Mouse (Mus musculus) limb, embryonic 15.5 days (tissue): Measurements from ENCODE around the gene Gfi1. TPM values are rescaled to one million over a fixed set of nuclear protein-coding genes. Genes with fewer than 3 reads are reported as not detected.
A peak's percentile ranks its signal among the peaks of the same experiment; 100 is the strongest.

Experiments used
- ATAC-seq: fragments of 200-750 bp; cut with Nextera tagmentation; 2 replicates; pipeline ENCODE4 v1.8.0; 2017; ENCODE audit warnings: low read depth, moderate TSS enrichment; ENCODE audit not compliant: insufficient number of reproducible peaks, low FRiP score, low TSS enrichment
- H3K27ac ChIP-seq: fragments of 300-500 bp; sonication (generic); 2 replicates; pipeline ENCODE4 v1.5.1; 2015; ENCODE audit warnings: moderate library complexity, mild to moderate bottlenecking, inconsistent platforms
- H3K27me3 ChIP-seq: fragments of 300-500 bp; sonication (generic); 2 replicates; pipeline ENCODE4 v1.6.1; 2015; ENCODE audit warnings: inconsistent platforms
- H3K36me3 ChIP-seq: fragments of 300-500 bp; sonication (generic); 2 replicates; pipeline ENCODE4 v1.6.1; 2015; ENCODE audit warnings: inconsistent platforms
- H3K4me1 ChIP-seq: fragments of 300-500 bp; sonication (generic); 2 replicates; pipeline ENCODE4 v1.6.1; 2015; ENCODE audit warnings: inconsistent platforms
- H3K4me2 ChIP-seq: fragments of 300-500 bp; sonication (generic); 2 replicates; pipeline ENCODE4 v1.6.1; 2015; ENCODE audit warnings: mild to moderate bottlenecking, inconsistent platforms
- H3K4me3 ChIP-seq: fragments of 300-500 bp; sonication (generic); 2 replicates; pipeline ENCODE4 v1.5.1; 2015; ENCODE audit warnings: mild to moderate bottlenecking, inconsistent platforms
- H3K9ac ChIP-seq: fragments of 300-500 bp; sonication (generic); 2 replicates; pipeline ENCODE4 v1.6.1; 2015; ENCODE audit warnings: inconsistent platforms
- H3K9me3 ChIP-seq: fragments of 300-500 bp; sonication (generic); 2 replicates; pipeline ENCODE4 v1.6.1; 2016; ENCODE audit warnings: inconsistent platforms
- WGBS: fragments of 180-500 bp; shearing (Covaris S2); methylation state at CpG from one replicate; pipeline ENCODE4 v1.1.7; 2015; 5-methylcytosine and 5-hydroxymethylcytosine counted together
- polyA plus RNA-seq: library from polyadenylated mRNA; unstranded; fragments of >200 nt; fragmentation: Nextera tagmentation; extraction: Ambion mirVana; gene quantifications from 2 replicates; pipeline ENCODE4 v1.2.1, GENCODE M21; 2015

Gfi1 gene
- polyA plus RNA-seq, 1 experiment from 2014 or later, result 0.97 TPM

- Histone ChIP-seq H3K27me3 (no peaks in the 10 kb centered on the region), H3K9me3 (no peaks in the 10 kb centered on the region), H3K4me2 (no peak overlapping the region), H3K27ac (no peak overlapping the region), H3K4me3 (no peak overlapping the region), H3K36me3 (no peaks in the 10 kb centered on the region), H3K9ac (no peak overlapping the region), H3K4me1 (no peaks in the 10 kb centered on the region)
- WGBS, result 77% methylated on average over 8 of the region's 8 CpGs
- no peak for ATAC-seq
Observed at GRCm38 (mm10) chr5:107698888-107699287, 26.9 kb downstream of the Gfi1 start.

DNA sequence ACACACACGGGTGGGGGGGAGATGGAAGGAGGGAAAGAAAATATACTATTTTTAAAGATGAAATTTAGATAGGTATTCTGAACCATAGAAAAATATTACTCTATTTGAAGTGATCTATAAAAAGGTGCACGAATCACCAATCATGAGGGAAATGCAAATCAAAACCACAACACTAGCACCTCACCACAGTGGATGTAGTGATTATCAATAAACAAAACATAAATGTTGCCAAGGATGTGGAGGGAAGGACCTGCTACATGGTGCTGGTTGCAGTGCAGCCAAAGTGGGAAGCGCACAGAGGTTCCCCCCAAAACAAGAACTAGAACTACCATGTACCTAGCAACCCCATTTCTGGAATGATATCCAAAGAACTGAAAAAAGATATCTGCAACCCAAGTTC lies 30.8 kb downstream of the Gfi1 start:
- no peaks in the 10 kb centered on the region; the same call in 1 of the 2 replicates for H3K27me3 ChIP-seq
- no peak overlapping the region for H3K9ac ChIP-seq
- 80% methylated on average over 3 of the region's 3 CpGs for WGBS
- no peak overlapping the region for H3K27ac ChIP-seq
- no peak overlapping the region for H3K4me3 ChIP-seq
- H3K9me3 ChIP-seq, result no peaks in the 10 kb centered on the region
- H3K4me2 ChIP-seq, result no peak overlapping the region
- no peaks in the 10 kb centered on the region for H3K4me1 ChIP-seq
- no peak for ATAC-seq
- no peaks in the 10 kb centered on the region for H3K36me3 ChIP-seq

- peak overlapping the region; percentile 75 for H3K4me2 ChIP-seq
- no peaks in the 10 kb centered on the region for H3K9me3 ChIP-seq
- ATAC-seq, result 0 out of 2 replicates have a peak, but pooled peaks have one; percentile 20
- H3K27me3 ChIP-seq, result peaks cover 5% of the 10 kb centered on the region; the same call in 1 of the 2 replicates
- no peak overlapping the region for H3K9ac ChIP-seq
- peaks cover 8% of the 10 kb centered on the region for H3K4me1 ChIP-seq
- WGBS, result 23% methylated on average over 9 of the region's 9 CpGs
- H3K36me3 ChIP-seq, result no peaks in the 10 kb centered on the region
- no peak overlapping the region for H3K27ac ChIP-seq
- H3K4me3 ChIP-seq, result peak overlapping the region; percentile 52
Observed at GRCm38 (mm10) chr5:107688499-107688866, 37.4 kb downstream of the Gfi1 start.

GRCm38 (mm10) chr5:107687592-107688498 lies 38.0 kb downstream of the Gfi1 start:
- peak; percentile 85 for ATAC-seq
- Histone ChIP-seq H3K4me2 (peak overlapping the region; percentile 75), H3K27ac (peak overlapping the region; percentile 39), H3K9me3 (no peaks in the 10 kb centered on the region), H3K27me3 (peaks cover 5% of the 10 kb centered on the region; the same call in 1 of the 2 replicates), H3K4me1 (peaks cover 8% of the 10 kb centered on the region), H3K36me3 (no peaks in the 10 kb centered on the region), H3K9ac (peak overlapping the region; percentile 33; the same call in 1 of the 2 replicates), H3K4me3 (peak overlapping the region; percentile 52)
- 13% methylated on average over 46 of the region's 46 CpGs for WGBS

DNA sequence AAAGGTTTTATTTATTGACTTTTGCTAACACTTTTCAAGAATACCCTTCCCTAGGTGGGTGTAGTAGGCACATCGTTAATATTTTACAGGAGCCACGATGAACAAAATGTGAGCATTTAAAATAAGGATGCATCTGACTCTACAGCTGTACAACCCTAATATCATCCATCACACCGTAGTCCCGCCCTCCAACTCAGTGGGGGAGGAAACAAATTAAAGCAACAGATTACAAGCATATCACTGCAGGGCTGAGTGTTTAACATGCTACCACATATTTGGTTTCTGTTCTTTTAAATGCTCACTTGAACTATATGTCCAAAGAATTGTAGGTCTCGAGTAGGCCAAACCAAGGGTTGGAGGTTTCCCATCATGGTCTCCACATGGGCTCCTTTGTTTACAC lies 38.7 kb downstream of the Gfi1 start:
- ATAC-seq, result no peak
- H3K4me3 ChIP-seq, result no peak overlapping the region
- no peaks in the 10 kb centered on the region for H3K9me3 ChIP-seq
- no peak overlapping the region for H3K9ac ChIP-seq
- H3K4me2 ChIP-seq, result no peak overlapping the region
- 90% methylated on average over 5 of the region's 5 CpGs for WGBS
- H3K4me1 ChIP-seq, result peaks cover 8% of the 10 kb centered on the region
- H3K36me3 ChIP-seq, result no peaks in the 10 kb centered on the region
- peaks cover 5% of the 10 kb centered on the region; the same call in 1 of the 2 replicates for H3K27me3 ChIP-seq
- H3K27ac ChIP-seq, result no peak overlapping the region

DNA sequence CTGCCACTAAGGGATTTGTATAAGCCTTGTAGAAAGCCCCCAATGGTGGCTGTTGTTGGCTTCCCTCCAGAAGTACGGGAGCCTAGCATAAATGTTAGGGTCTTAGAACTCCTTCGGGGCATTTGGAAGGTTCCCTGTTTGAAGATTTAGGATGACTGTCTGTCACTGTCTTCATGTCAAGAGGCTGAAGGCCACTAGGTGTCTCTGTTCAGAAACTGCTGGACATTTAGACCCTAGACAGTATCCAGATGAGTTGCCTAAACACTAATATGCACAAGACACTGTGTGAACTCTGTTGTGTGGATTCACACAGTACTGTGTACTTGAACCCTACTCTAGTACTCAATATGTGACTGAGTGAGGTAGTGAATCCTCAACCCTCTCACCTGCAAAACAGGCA lies 41.5 kb downstream of the Gfi1 start:
- peaks cover 3% of the 10 kb centered on the region; the same call in 1 of the 2 replicates for H3K27me3 ChIP-seq
- ATAC-seq, result no peak
- no peak overlapping the region for H3K9ac ChIP-seq
- no peak overlapping the region for H3K4me3 ChIP-seq
- no peaks in the 10 kb centered on the region for H3K36me3 ChIP-seq
- H3K9me3 ChIP-seq, result no peaks in the 10 kb centered on the region
- no peak overlapping the region for H3K27ac ChIP-seq
- 74% methylated on average over 2 of the region's 2 CpGs for WGBS
- H3K4me2 ChIP-seq, result no peak overlapping the region
- peaks cover 8% of the 10 kb centered on the region for H3K4me1 ChIP-seq

GRCm38 (mm10) chr5:107681300-107681699 lies 44.5 kb downstream of the Gfi1 start:
- 76% methylated on average over 5 of the region's 5 CpGs for WGBS
- no peak overlapping the region for H3K4me2 ChIP-seq
- H3K36me3 ChIP-seq, result no peaks in the 10 kb centered on the region
- no peaks in the 10 kb centered on the region for H3K9me3 ChIP-seq
- no peaks in the 10 kb centered on the region for H3K27me3 ChIP-seq
- no peaks in the 10 kb centered on the region for H3K4me1 ChIP-seq
- H3K4me3 ChIP-seq, result no peak overlapping the region
- H3K27ac ChIP-seq, result no peak overlapping the region
- H3K9ac ChIP-seq, result no peak overlapping the region
- ATAC-seq, result no peak

- ATAC-seq, result no peak
- Histone ChIP-seq H3K27ac (no peak overlapping the region), H3K4me2 (no peak overlapping the region), H3K9me3 (no peaks in the 10 kb centered on the region), H3K27me3 (no peaks in the 10 kb centered on the region), H3K9ac (no peak overlapping the region), H3K36me3 (no peaks in the 10 kb centered on the region), H3K4me1 (no peaks in the 10 kb centered on the region), H3K4me3 (no peak overlapping the region)
- 57% methylated on average over 5 of the region's 5 CpGs for WGBS
Observed at GRCm38 (mm10) chr5:107678392-107678791, 47.4 kb downstream of the Gfi1 start.

Other genes starting within 250 kb of the Gfi1 start
- 0.20 and 0.38 TPM in 2 replicates for gene Gm42669, start 218.4 kb downstream of the Gfi1 start, polyA plus RNA-seq
- gene 1700028K03Rik, start 191.3 kb downstream of the Gfi1 start, polyA plus RNA-seq, result 0.03 and 0.10 TPM in 2 replicates
- gene Rpap2, start 128.7 kb downstream of the Gfi1 start, polyA plus RNA-seq, result 18.4 and 18.7 TPM in 2 replicates
- gene Glmn, start 128.1 kb downstream of the Gfi1 start, polyA plus RNA-seq, result 27.4 and 29.7 TPM in 2 replicates
- gene Ube2d2b, start 104.1 kb upstream of the Gfi1 start, polyA plus RNA-seq, result 0.17 TPM in 1 of 2 replicates, not detected in the other
- gene Evi5, start 149.1 kb upstream of the Gfi1 start, polyA plus RNA-seq, result 60.3 and 63.6 TPM in 2 replicates
- gene Rpl5, start 174.5 kb upstream of the Gfi1 start, polyA plus RNA-seq, result 63.0 and 67.4 TPM in 2 replicates